Mouse (Mus musculus): Measurements from ENCODE around the gene Ube2r2. TPM values are rescaled to one million over a fixed set of nuclear protein-coding genes. Genes with fewer than 3 reads are reported as not detected.

Gene Ube2r2
- total and polyA plus RNA-seq, 3 experiments: 40.9 to 220 (median 44.8) TPM

- Histone ChIP-seq H3K36me3 (replicated peaks) (peaks cover 13% of the 10 kb centered on the region), H3K27me3 (ENCODE audit: insufficient read depth, low read length) (peaks cover 24% of the 10 kb centered on the region), H3K4me1 (ENCODE audit: insufficient read depth, low read depth, low read length) (peaks cover 44% of the 10 kb centered on the region), H3K9me3 (replicated peaks) (no peaks in the 10 kb centered on the region), H3K4me3 (ENCODE audit: low read depth, low read length) (peak overlapping the region; percentile 72; the same call in 1 of the 2 replicates)
- no peak for TF ChIP-seq TAL1 (conservative IDR thresholded peaks at IDR 0.05; ENCODE audit: low read depth, low read length)
- DNase-seq (ENCODE audit: low spot score) (no peak), ATAC-seq (ENCODE audit: extremely low read depth, insufficient number of reproducible peaks, low FRiP score, poor library complexity, severe bottlenecking) (no peak)
Observed at GRCm38 (mm10) chr4:41098577-41098951, 37.0 kb upstream of the Ube2r2 start.

GRCm38 (mm10) chr4:41100986-41101385, 34.6 kb upstream of the Ube2r2 start:
- H3K9me3 ChIP-seq (replicated peaks): no peaks in the 10 kb centered on the region
- peaks cover 31% of the 10 kb centered on the region for H3K4me1 ChIP-seq (ENCODE audit: insufficient read depth, low read depth, low read length)
- H3K27me3 ChIP-seq (ENCODE audit: insufficient read depth, low read length): peaks cover 24% of the 10 kb centered on the region
- no peak for ATAC-seq (ENCODE audit: extremely low read depth, insufficient number of reproducible peaks, low FRiP score, poor library complexity, severe bottlenecking)
- TF ChIP-seq GATA2 (IDR thresholded peaks at IDR 0.05; ENCODE audit: borderline replicate concordance, low read depth, low read length): no peak
- TF ChIP-seq CTCF (IDR thresholded peaks at IDR 0.05; ENCODE audit: low read depth, low read length): no peak
- no peak for TF ChIP-seq POLR2AphosphoS5 (IDR thresholded peaks at IDR 0.05; ENCODE audit: insufficient replicate concordance, low read depth, low read length)
- no peak for TF ChIP-seq GATA1 (IDR thresholded peaks at IDR 0.05; ENCODE audit: borderline replicate concordance, low read length)
- no peak for TF ChIP-seq TAL1 (conservative IDR thresholded peaks at IDR 0.05; ENCODE audit: low read depth, low read length)
- DNase-seq (ENCODE audit: low spot score): no peak
- no peaks in the 10 kb centered on the region for H3K36me3 ChIP-seq (replicated peaks)
- no peak overlapping the region for H3K4me3 ChIP-seq (ENCODE audit: low read depth, low read length)

- no peaks in the 10 kb centered on the region for H3K9me3 ChIP-seq (replicated peaks)
- no peak for ATAC-seq (ENCODE audit: extremely low read depth, insufficient number of reproducible peaks, low FRiP score, poor library complexity, severe bottlenecking)
Observed at GRCm38 (mm10) chr4:41102901-41103300, 32.6 kb upstream of the Ube2r2 start.

GRCm38 (mm10) chr4:41107440-41107839, 28.1 kb upstream of the Ube2r2 start:
- Histone ChIP-seq H3K9me3 (replicated peaks) (no peaks in the 10 kb centered on the region), H3K27me3 (ENCODE audit: insufficient read depth, low read length) (peaks cover 16% of the 10 kb centered on the region), H3K36me3 (replicated peaks) (peaks cover 8% of the 10 kb centered on the region), H3K4me1 (ENCODE audit: insufficient read depth, low read depth, low read length) (peaks cover 8% of the 10 kb centered on the region), H3K4me3 (ENCODE audit: low read depth, low read length) (no peak overlapping the region)
- TF ChIP-seq GATA1 (IDR thresholded peaks at IDR 0.05; ENCODE audit: borderline replicate concordance, low read length) (no peak), GATA2 (IDR thresholded peaks at IDR 0.05; ENCODE audit: borderline replicate concordance, low read depth, low read length) (no peak), CTCF (IDR thresholded peaks at IDR 0.05; ENCODE audit: low read depth, low read length) (no peak), POLR2AphosphoS5 (IDR thresholded peaks at IDR 0.05; ENCODE audit: insufficient replicate concordance, low read depth, low read length) (no peak), TAL1 (conservative IDR thresholded peaks at IDR 0.05; ENCODE audit: low read depth, low read length) (no peak)
- DNase-seq (ENCODE audit: low spot score): no peak
- ATAC-seq (ENCODE audit: extremely low read depth, insufficient number of reproducible peaks, low FRiP score, poor library complexity, severe bottlenecking): no peak

More at GRCm38 (mm10) chr4:41102901-41103300, 32.6 kb upstream of the Ube2r2 start:
- no peak for DNase-seq (ENCODE audit: low spot score)
- TF ChIP-seq GATA2 (IDR thresholded peaks at IDR 0.05; ENCODE audit: borderline replicate concordance, low read depth, low read length) (no peak), TAL1 (conservative IDR thresholded peaks at IDR 0.05; ENCODE audit: low read depth, low read length) (no peak), POLR2AphosphoS5 (IDR thresholded peaks at IDR 0.05; ENCODE audit: insufficient replicate concordance, low read depth, low read length) (no peak), CTCF (IDR thresholded peaks at IDR 0.05; ENCODE audit: low read depth, low read length) (no peak), GATA1 (IDR thresholded peaks at IDR 0.05; ENCODE audit: borderline replicate concordance, low read length) (no peak)
- H3K4me1 ChIP-seq (ENCODE audit: insufficient read depth, low read depth, low read length): peaks cover 12% of the 10 kb centered on the region
- no peak overlapping the region for H3K4me3 ChIP-seq (ENCODE audit: low read depth, low read length)
- no peaks in the 10 kb centered on the region for H3K36me3 ChIP-seq (replicated peaks)
- peaks cover 29% of the 10 kb centered on the region for H3K27me3 ChIP-seq (ENCODE audit: insufficient read depth, low read length)

- ATAC-seq (ENCODE audit: extremely low read depth, insufficient number of reproducible peaks, low FRiP score, poor library complexity, severe bottlenecking) (no peak), DNase-seq (ENCODE audit: low spot score) (no peak)
- Histone ChIP-seq H3K4me1 (ENCODE audit: insufficient read depth, low read depth, low read length) (peaks cover 8% of the 10 kb centered on the region), H3K27me3 (ENCODE audit: insufficient read depth, low read length) (peaks cover 7% of the 10 kb centered on the region; the same call in 1 of the 2 replicates), H3K9me3 (replicated peaks) (no peaks in the 10 kb centered on the region), H3K36me3 (replicated peaks) (peaks cover 14% of the 10 kb centered on the region), H3K4me3 (ENCODE audit: low read depth, low read length) (no peak overlapping the region)
- TF ChIP-seq GATA2 (IDR thresholded peaks at IDR 0.05; ENCODE audit: borderline replicate concordance, low read depth, low read length): no peak
- no peak for TF ChIP-seq TAL1 (conservative IDR thresholded peaks at IDR 0.05; ENCODE audit: low read depth, low read length)
- no peak for TF ChIP-seq POLR2AphosphoS5 (IDR thresholded peaks at IDR 0.05; ENCODE audit: insufficient replicate concordance, low read depth, low read length)
Observed at GRCm38 (mm10) chr4:41108717-41109425, 26.7 kb upstream of the Ube2r2 start.

- H3K9me3 ChIP-seq (replicated peaks): no peaks in the 10 kb centered on the region
- ATAC-seq (ENCODE audit: extremely low read depth, insufficient number of reproducible peaks, low FRiP score, poor library complexity, severe bottlenecking) (no peak), DNase-seq (ENCODE audit: low spot score) (no peak)
- no peaks in the 10 kb centered on the region for H3K4me1 ChIP-seq (ENCODE audit: insufficient read depth, low read depth, low read length)
- H3K36me3 ChIP-seq (replicated peaks): peaks cover 70% of the 10 kb centered on the region
- no peak overlapping the region for H3K4me3 ChIP-seq (ENCODE audit: low read depth, low read length)
- TF ChIP-seq TAL1 (conservative IDR thresholded peaks at IDR 0.05; ENCODE audit: low read depth, low read length): no peak
- no peak for TF ChIP-seq CTCF (IDR thresholded peaks at IDR 0.05; ENCODE audit: low read depth, low read length)
- TF ChIP-seq GATA2 (IDR thresholded peaks at IDR 0.05; ENCODE audit: borderline replicate concordance, low read depth, low read length): no peak
- no peak for TF ChIP-seq POLR2AphosphoS5 (IDR thresholded peaks at IDR 0.05; ENCODE audit: insufficient replicate concordance, low read depth, low read length)
- H3K27me3 ChIP-seq (ENCODE audit: insufficient read depth, low read length): no peaks in the 10 kb centered on the region
Observed at GRCm38 (mm10) chr4:41114358-41115070, 21.0 kb upstream of the Ube2r2 start.

Measured in G1E (cell line).